Comparison of ENCODE assay signal across 9 mouse cellular contexts in the genomic region with DNA sequence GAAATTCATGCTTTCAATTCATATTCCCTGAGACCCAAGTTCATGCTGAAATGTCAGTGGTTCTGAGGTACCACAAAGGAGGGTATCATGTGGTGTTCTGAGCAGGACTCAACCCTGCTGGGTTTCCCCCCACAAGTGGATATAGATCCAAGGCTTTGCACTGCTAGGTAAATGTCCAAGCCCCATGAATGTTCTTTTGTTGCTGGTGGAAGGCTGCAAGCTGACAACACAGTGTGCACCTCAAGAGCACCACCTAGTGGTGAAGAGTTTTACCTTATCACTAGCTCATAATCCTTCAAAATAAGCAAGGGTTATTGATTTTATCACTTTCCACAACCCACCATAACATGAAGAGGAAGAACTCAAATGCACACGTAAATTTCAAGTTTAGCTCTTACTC. TPM values are rescaled to one million over a fixed set of nuclear protein-coding genes. Genes with fewer than 3 reads are reported as not detected.
A peak's percentile ranks its signal among the peaks of the same experiment; 100 is the strongest.
DNase-seq lines count a peak whose midpoint lies in the region; ATAC-seq and TF ChIP-seq lines count a peak whose summit lies in the region.
"Had no signal": no experiment of that assay in that cellular context is flagged by ENCODE, and none has a peak within 500 bp of the region (broad histone marks: within the 10 kb centered on the region; RNA-seq: fewer than 3 reads in every experiment).

No protein-coding gene starts in this region.

- H3K9me3 ChIP-seq in heart, postnatal 0 days (replicated peaks; ENCODE audit: control insufficient read depth, low read length): no peaks in the 10 kb centered on the region
- H3K9me3 ChIP-seq in midbrain, embryonic 15.5 days: no peaks in the 10 kb centered on the region

- no peak for DNase-seq in heart, postnatal 0 days (ENCODE audit: low spot score)
- DNase-seq in heart, postnatal 25 days (ENCODE audit: low spot score): no peak
- DNase-seq in urinary bladder, postnatal 25 days (ENCODE audit: low spot score): peak; percentile 29
- no peak for DNase-seq in urinary bladder, postnatal 10 days (ENCODE audit: low spot score)
- DNase-seq in cerebellum, postnatal 36 days: peak; percentile 53 to 71
- DNase-seq in ovary, postnatal 14 days (ENCODE audit: low spot score): no peak

- intact Hi-C loops in heart, postnatal 25 days (cut with DNase I): no loop called here

- no peak for ATAC-seq in heart, postnatal 0 days (ENCODE audit: insufficient read depth, low read depth)
- peak; percentile 28 for ATAC-seq in inflammation-experienced regulatory T-cells, adult 6 months
- peak; percentile 77 for ATAC-seq in midbrain, embryonic 15.5 days (replicated peaks)

- H3K27me3 ChIP-seq in heart, postnatal 0 days (ENCODE audit: control insufficient read depth, insufficient read depth, low read length): no peaks in the 10 kb centered on the region
- no peaks in the 10 kb centered on the region for H3K27me3 ChIP-seq in midbrain, embryonic 15.5 days (replicated peaks)

- TF ChIP-seq CTCF in heart, postnatal 0 days (IDR thresholded peaks at IDR 0.05; ENCODE audit: low read depth): peak; percentile 78

- no peak overlapping the region for H3K4me2 ChIP-seq in heart, postnatal 0 days (ENCODE audit: low read depth, low read length)
- no peak overlapping the region for H3K4me2 ChIP-seq in midbrain, embryonic 15.5 days

- no peak overlapping the region for H3K9ac ChIP-seq in heart, postnatal 0 days (replicated peaks; ENCODE audit: low read depth, low read length)
- H3K9ac ChIP-seq in midbrain, embryonic 15.5 days: no peak overlapping the region

- WGBS in heart, postnatal 0 days: 26% methylated on average over 1 of the region's 1 CpGs
- 20% methylated on average over 1 of the region's 1 CpGs for WGBS in midbrain, embryonic 15.5 days

- peaks cover 88% of the 10 kb centered on the region for H3K36me3 ChIP-seq in heart, postnatal 0 days (replicated peaks; ENCODE audit: control insufficient read depth, insufficient read depth, low read length)
- peaks cover 53% of the 10 kb centered on the region for H3K36me3 ChIP-seq in midbrain, embryonic 15.5 days (replicated peaks)

- no peaks in the 10 kb centered on the region for H3K4me1 ChIP-seq in heart, postnatal 0 days (ENCODE audit: control insufficient read depth, insufficient read depth)
- peaks cover 4% of the 10 kb centered on the region; the same call in 1 of the 2 replicates for H3K4me1 ChIP-seq in midbrain, embryonic 15.5 days

- no peak overlapping the region for H3K4me3 ChIP-seq in heart, postnatal 0 days (ENCODE audit: low read depth, low read length)
- no peak overlapping the region for H3K4me3 ChIP-seq in midbrain, embryonic 15.5 days

- no peak overlapping the region for H3K27ac ChIP-seq in heart, postnatal 0 days (ENCODE audit: low read depth)
- H3K27ac ChIP-seq in midbrain, embryonic 15.5 days: peak overlapping the region; percentile 67

- no peak for TF ChIP-seq EP300 in heart, postnatal 0 days (IDR thresholded peaks at IDR 0.05; ENCODE audit: low read depth)

RNA-seq across cellular contexts. Expression of a gene that starts 10.8 kb away (rescaled TPM):
- 0.27 and 1.1 TPM in 2 replicates for total RNA-seq in heart, postnatal 0 days (2014; rRNA removed; ENCODE audit: low replicate concordance)
- 0.25 and 0.44 TPM in 2 replicates for polyA plus RNA-seq in heart, postnatal 0 days (2015; fragmentation: Nextera tagmentation; extraction: Ambion mirVana)
- 1 to 10 TPM; 1.8 to 2.5 TPM for total RNA-seq in heart, postnatal 25 days (2021)
- 1 to 10 TPM in 2 of 3 experiments, under 1 TPM in 1; 0.67 to 1.9 (median 1.5) TPM for polyA plus RNA-seq in inflammation-experienced regulatory T-cells, adult 6 months (2017; shearing (Covaris generic))
- polyA plus RNA-seq in midbrain, embryonic 15.5 days (2015; fragmentation: Nextera tagmentation; extraction: Ambion mirVana): 3.9 and 5.2 TPM in 2 replicates

RNA-seq across cellular contexts. Expression of a gene that starts 16.0 kb away (rescaled TPM):
- total RNA-seq in heart, postnatal 0 days (2014; rRNA removed; ENCODE audit: low replicate concordance): not detected in 2 replicates
- not detected in 2 replicates for polyA plus RNA-seq in heart, postnatal 0 days (2015; fragmentation: Nextera tagmentation; extraction: Ambion mirVana)
- total RNA-seq in heart, postnatal 25 days (2021): not detected
- polyA plus RNA-seq in inflammation-experienced regulatory T-cells, adult 6 months (2017; shearing (Covaris generic)): not detected
- 3.5 and 4.9 TPM in 2 replicates for polyA plus RNA-seq in midbrain, embryonic 15.5 days (2015; fragmentation: Nextera tagmentation; extraction: Ambion mirVana)
- polyA plus RNA-seq: stomach, embryonic 16.5 days had no signal

RNA-seq across cellular contexts. Expression of a gene that starts 42.5 kb away (rescaled TPM):
- not detected in 2 replicates for total RNA-seq in heart, postnatal 0 days (2014; rRNA removed; ENCODE audit: low replicate concordance)
- 0.05 and 0.07 TPM in 2 replicates for polyA plus RNA-seq in heart, postnatal 0 days (2015; fragmentation: Nextera tagmentation; extraction: Ambion mirVana)
- under 1 TPM; 0.17 to 0.68 TPM for total RNA-seq in heart, postnatal 25 days (2021)
- under 1 TPM; 0.17 to 0.43 (median 0.18) TPM for polyA plus RNA-seq in inflammation-experienced regulatory T-cells, adult 6 months (2017; shearing (Covaris generic))
- polyA plus RNA-seq in midbrain, embryonic 15.5 days (2015; fragmentation: Nextera tagmentation; extraction: Ambion mirVana): 0.53 and 0.68 TPM in 2 replicates

RNA-seq across cellular contexts. Expression of a gene that starts 45.1 kb away (rescaled TPM):
- not detected in 2 replicates for total RNA-seq in heart, postnatal 0 days (2014; rRNA removed; ENCODE audit: low replicate concordance)
- polyA plus RNA-seq in heart, postnatal 0 days (2015; fragmentation: Nextera tagmentation; extraction: Ambion mirVana): 0.08 and 0.14 TPM in 2 replicates
- total RNA-seq in heart, postnatal 25 days (2021): under 1 TPM; 0.05 to 0.11 TPM
- polyA plus RNA-seq in inflammation-experienced regulatory T-cells, adult 6 months (2017; shearing (Covaris generic)): under 1 TPM in 1 of 3 experiments, not detected in 2; 0.13 TPM
- not detected in 2 replicates for polyA plus RNA-seq in midbrain, embryonic 15.5 days (2015; fragmentation: Nextera tagmentation; extraction: Ambion mirVana)

RNA-seq across cellular contexts. Expression of a gene that starts 49.4 kb away (rescaled TPM):
- total RNA-seq in heart, postnatal 0 days (2014; rRNA removed; ENCODE audit: low replicate concordance): 61.8 and 78.5 TPM in 2 replicates
- 30.4 and 31.9 TPM in 2 replicates for polyA plus RNA-seq in heart, postnatal 0 days (2015; fragmentation: Nextera tagmentation; extraction: Ambion mirVana)
- 10 to 100 TPM; 46.5 to 49.5 TPM for total RNA-seq in heart, postnatal 25 days (2021)
- polyA plus RNA-seq in inflammation-experienced regulatory T-cells, adult 6 months (2017; shearing (Covaris generic)): 10 to 100 TPM; 16.4 to 21.8 (median 19.9) TPM
- 119 and 120 TPM in 2 replicates for polyA plus RNA-seq in midbrain, embryonic 15.5 days (2015; fragmentation: Nextera tagmentation; extraction: Ambion mirVana)

Comparison
In these comparisons a context has a peak if more than half of its experiments do, and no peak if none do; other contexts are left out.
1. DNase-seq: peak in urinary bladder, postnatal 25 days (single experiment) and cerebellum, postnatal 36 days (2 of 2); none in heart, postnatal 0 days (single experiment), heart, postnatal 25 days (single experiment), urinary bladder, postnatal 10 days (single experiment) and ovary, postnatal 14 days (single experiment).